Mouse (Mus musculus): ENCODE data around the gene Ankib1.

Gene Ankib1

DNA sequence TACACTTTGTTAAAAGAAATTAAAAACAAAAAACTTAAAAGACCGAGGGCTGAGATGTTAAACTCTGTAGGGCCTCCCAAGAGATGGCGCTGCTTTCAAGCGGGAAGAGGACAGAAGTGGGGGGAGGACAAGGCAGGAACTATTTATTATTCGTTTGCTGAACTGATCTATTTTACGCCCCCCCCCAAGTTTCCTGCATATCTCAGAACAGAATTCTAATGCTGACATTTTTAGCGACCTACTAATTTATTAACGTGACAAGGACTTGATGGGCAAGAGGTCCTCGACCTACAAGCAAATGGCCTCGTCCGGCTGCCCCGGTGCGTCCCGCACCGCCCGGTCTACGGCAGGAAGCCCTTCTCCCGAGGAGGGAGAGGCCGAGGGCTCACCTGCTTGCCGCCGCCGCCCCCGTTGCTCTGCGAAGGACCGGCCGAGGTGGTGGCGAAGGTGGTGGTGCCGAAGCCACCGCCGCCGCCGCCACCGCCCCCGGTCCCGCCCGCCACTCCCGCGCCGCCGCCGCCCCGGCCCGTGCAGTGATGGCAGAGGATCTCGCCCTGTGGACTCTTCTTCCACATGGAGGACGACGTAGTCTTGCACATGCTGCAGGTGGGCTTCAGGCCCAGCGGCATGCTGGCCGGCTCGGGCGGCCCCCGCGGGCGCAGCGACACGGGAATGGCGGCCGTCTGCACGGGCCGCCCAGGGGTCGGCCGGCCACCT, 155.6 kb downstream of the Ankib1 start:
- DNase-seq (ENCODE audit: low read depth, low spot score): peak; percentile 63

- no peak for DNase-seq (ENCODE audit: low read depth, low spot score)
These were observed 156.2 kb downstream of the Ankib1 start for GRCm38 (mm10) chr5:3646539-3646938.

DNA sequence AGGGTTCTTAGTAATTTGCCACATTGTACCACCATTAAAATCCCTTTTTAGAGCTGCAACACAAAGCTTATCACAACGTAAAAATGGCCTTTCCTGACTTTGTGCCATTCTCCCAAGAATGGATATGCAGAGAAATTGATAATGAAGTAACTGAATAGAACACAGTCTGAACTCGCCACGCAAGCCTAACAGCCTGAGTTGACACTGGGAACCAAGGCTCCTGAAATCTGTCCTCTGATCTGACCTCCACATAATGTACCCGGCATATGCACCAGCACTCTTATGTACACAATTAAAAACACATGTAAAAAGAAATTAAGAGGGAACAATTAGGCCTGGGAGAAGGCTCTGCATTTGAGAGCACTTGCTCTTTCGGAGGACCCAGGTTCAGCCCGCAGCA, 157.4 kb downstream of the Ankib1 start:
- DNase-seq (ENCODE audit: low read depth, low spot score): no peak

- no peak for DNase-seq (ENCODE audit: low read depth, low spot score)
These were observed 158.1 kb downstream of the Ankib1 start for GRCm38 (mm10) chr5:3644621-3645020.

Measured in telencephalon, adult 2 months (tissue).